Mouse (Mus musculus): ENCODE data around the gene Cacna1c.
A peak's percentile ranks its signal among the peaks of the same experiment; 100 is the strongest.

Cacna1c gene

DNA sequence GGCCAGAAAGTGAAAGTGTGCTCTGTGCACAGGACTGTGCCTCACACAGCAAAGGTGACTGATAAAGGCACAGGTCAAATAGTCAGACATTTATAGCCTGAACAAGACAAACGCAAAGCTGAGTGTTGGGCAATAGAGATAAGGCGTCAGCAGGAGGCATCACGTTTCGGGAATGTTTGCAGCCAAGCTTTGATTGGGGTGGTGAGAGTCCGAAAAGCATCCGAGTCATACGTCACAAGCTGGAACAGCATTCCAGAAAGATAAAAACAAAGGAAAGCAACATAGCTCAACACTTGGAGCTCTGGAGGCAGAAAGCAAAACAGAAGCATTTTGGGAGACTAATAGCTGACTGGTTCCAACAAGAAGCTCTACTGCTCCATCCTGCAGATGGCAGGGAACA is 56.7 kb downstream of the Cacna1c start:
- peak; percentile 7 for DNase-seq (ENCODE audit: low spot score)

DNA sequence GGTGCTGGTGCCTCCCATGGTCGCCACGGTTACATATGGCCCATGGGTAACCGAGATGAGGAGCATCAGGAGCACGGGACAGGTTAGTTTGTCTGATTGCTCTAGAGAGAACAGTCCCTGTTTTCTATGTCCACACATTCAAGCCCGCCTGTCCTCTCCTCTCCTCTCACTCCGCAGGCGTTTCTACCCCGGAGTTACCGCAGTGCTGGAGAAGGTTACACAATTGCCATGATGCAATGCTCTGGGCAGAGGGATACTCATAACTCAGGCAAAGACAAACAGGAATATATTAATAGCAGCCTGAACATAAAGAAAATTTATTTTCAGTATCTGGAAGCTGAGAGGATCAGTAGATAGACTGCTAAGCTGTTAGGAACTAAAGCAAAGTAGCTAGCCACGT is 58.5 kb downstream of the Cacna1c start:
- peak; percentile 19 for DNase-seq (ENCODE audit: low spot score)

DNA sequence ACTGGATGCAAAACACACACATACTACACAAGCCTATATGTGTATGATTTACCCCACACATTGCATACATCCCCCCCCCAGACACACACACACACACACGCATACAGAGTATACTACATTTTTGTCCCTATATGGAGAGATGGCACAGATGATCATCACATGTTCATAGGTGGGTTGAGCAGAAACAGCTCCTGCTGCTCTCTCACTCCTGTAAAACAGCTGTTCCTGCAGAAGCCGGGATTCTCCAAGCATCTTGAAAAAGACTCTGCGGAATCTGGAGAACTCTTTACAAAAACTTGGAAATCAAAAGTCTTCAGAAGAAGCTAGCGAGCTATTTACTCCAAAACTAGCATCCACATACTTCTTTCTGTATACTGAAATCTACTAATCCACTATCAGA is 63.4 kb downstream of the Cacna1c start:
- DNase-seq (ENCODE audit: low spot score) = no peak

DNA sequence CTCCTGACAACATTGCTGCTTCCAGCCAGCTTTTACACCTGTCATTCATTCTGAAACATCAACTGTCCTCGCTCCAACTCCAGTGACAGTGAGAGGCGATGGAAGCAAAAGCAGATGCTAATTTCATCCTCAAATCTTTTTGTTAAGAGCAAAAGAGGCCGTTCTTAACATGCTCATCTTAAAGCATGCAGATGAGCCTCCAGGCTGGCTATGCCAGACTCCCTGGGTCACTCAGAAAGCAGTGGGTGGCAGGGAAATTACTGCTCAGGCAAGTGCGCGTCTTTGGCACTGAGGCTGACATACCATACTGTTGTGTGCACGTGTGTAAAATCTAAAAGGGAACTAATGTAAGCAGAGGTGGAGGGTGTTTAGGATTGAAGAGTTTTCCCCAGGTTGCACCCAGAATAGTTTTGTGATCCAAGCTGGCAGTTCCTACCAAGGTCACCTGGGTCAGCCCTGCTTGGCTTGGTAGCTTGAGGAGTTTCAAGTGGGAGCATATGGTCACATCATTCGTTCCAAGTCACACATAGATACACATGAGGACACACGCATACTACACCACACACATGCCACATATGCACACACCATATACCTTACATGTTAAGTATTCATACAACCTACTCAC is 64.0 kb downstream of the Cacna1c start:
- DNase-seq (ENCODE audit: low spot score) = no peak

DNA sequence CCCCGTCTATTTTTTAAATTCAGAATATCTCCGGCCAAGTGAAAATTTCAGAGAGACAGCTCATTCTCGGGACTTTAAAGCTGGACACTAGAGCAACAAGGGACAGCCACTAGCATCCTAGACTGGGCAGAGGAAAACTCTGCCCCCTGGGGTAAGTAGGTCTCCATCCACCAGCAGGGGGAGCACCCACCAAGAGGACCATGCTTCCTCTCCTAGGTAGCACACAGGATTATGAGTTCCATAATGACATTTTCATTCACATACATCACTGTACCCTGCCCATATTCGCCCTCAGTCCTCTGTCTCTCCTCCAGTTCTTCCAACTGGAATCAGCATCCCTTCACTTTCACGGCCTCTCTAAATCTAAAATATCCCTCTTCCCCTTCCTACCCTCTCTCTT is 66.6 kb downstream of the Cacna1c start:
- peak; percentile 64 for DNase-seq (ENCODE audit: low spot score)

- DNase-seq (ENCODE audit: low spot score) = no peak
These were observed 67.7 kb downstream of the Cacna1c start for GRCm38 (mm10) chr6:119128521-119128920.

DNA sequence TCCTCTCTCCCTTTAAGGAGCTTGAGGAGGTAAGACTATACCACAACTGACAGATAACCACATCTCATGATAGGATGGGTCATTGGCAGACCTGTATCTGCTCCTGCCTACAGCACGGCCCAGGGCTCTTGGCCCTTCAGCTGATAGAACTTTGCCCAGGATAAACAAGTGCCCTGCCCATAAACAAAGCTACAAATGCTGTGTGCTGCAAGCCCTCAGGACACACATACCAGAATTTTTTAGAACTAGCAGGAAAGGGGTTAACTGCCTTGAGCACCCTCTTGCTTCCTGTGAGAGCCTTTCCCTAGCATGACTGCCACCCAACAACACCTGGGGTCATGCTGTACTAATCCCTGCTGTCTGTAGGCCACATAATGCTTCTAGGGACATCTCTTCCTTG is 68.1 kb downstream of the Cacna1c start:
- no peak for DNase-seq (ENCODE audit: low spot score)

DNA sequence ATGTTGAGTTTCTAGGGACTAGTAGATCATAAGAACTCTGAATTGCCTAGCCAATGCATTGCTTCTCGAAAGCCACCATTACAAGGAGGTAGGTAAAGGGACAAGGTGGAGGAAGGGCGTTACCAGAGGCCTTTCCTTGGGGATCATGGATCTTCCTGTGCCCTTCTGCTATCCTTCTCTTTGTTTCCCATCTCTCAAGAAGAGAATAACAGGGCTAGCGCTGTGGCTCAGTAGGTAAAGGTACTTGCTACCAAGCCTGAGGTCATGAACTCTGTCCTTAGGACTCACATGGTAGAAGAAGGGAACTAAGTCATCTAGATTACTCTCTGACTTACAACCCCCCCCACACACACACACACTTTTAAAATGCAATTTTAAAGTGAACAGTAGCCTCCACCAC is 69.2 kb downstream of the Cacna1c start:
- DNase-seq (ENCODE audit: low spot score) = no peak

GRCm38 (mm10) chr6:119118371-119118770 is 77.8 kb downstream of the Cacna1c start:
- DNase-seq (ENCODE audit: low spot score) = no peak

GRCm38 (mm10) chr6:119116290-119116689 is 79.9 kb downstream of the Cacna1c start:
- no peak for DNase-seq (ENCODE audit: low spot score)

DNA sequence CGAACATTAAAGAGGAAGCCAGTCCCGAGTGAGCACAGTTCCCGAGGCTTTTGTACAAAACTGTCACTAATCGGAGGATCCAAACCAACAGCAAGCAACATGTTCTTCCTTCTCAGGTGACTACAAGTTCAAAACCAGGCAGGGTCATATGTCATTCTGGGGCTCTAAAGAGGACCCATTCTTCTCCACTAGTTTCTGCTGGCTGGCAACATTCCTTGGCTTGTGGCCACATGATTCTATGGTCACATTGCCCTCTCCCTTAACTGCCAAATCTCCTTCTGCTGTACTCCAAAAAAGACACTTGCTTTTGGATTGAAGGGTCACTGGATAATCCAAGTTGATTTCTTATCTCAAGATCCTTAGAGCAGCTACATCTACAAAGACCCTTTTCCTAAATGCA is 82.9 kb downstream of the Cacna1c start:
- DNase-seq (ENCODE audit: low spot score) = no peak

GRCm38 (mm10) chr6:119110369-119110768 is 85.8 kb downstream of the Cacna1c start:
- no peak for DNase-seq (ENCODE audit: low spot score)

DNA sequence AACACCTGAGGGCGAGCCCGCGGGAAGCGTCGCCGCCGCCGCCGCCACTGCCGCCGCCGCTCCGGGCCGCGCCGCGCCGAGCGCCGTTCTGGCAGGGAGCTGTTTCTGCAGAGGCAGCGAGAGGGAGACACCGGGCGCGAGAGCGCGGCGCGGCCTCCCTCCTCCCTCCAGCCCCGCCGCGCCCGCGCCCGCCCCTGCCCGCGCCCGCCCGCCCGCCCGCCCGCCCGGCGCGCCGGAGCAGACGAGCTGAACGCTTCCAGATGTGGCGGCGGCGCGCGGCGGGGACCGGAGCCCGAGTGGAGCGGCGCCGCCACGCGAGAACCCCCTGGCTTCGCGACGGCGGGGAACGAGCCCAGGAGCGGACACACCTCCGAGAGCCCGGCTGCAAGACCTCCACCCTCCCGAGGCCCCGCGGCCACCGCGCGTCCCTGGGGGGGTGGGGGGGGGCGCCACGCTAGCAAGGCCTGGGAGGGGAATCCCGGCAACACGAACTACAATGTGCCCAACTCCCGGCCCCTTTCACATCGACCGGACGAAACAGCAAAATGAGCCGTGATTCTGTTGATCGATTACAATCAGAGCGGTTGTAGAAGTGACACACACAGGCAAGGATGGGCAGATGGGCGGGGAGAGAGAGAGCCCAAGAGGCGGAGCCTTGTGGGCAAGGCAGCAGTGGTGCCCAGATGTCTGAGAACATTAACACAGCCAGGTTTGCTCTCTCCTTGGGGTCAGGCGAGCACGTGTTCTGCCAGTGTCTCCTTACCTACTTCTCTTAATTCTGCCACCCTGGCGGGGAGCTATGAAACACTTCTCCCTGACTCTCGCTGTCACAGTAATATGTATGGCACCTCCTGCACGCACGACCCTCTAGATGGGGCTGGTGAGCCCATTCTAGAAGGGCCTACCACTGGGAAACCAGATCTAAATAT is 87.5 kb downstream of the Cacna1c start:
- DNase-seq (ENCODE audit: low spot score) = peak; percentile 58

GRCm38 (mm10) chr6:119107856-119108465 is 88.3 kb downstream of the Cacna1c start:
- peak; percentile 15 for DNase-seq (ENCODE audit: low spot score)

DNA sequence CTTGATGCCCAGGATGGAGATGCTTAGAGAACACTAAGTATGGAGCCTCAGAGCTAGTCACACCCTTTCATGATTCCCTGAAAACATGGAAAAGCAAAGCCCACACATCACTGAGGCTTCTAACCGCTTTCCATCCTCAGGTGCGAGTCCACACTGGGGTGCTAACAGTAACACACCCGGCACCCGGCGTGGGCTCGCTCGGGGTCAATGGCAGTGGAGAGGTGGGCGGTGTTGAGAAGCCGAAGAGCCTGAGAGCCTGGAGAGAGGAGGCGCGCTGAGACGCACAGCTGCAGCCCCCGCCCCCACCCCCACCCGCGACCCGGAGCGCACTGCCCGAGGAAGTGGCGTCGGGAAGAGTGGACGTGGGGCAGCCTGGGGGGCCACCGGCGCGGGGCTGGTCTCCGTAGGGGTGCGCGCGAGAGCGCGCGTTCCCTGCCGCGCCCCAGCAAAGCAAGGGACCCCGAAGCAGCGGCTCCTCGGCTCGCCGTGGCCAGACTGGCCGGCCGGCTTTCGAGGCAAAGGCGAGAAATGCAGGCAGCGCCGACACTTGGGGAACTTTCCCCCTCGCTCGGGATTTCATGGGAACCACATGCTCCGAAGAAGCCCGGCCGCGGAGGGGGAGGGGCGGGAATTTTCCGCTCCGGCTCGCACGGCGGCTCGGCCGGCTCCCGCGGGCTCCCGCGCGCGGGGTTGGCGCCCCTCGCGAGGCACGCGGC is 88.9 kb downstream of the Cacna1c start:
- peak; percentile 57 for DNase-seq (ENCODE audit: low spot score)

GRCm38 (mm10) chr6:119106726-119107125 is 89.5 kb downstream of the Cacna1c start:
- DNase-seq (ENCODE audit: low spot score) = no peak

DNA sequence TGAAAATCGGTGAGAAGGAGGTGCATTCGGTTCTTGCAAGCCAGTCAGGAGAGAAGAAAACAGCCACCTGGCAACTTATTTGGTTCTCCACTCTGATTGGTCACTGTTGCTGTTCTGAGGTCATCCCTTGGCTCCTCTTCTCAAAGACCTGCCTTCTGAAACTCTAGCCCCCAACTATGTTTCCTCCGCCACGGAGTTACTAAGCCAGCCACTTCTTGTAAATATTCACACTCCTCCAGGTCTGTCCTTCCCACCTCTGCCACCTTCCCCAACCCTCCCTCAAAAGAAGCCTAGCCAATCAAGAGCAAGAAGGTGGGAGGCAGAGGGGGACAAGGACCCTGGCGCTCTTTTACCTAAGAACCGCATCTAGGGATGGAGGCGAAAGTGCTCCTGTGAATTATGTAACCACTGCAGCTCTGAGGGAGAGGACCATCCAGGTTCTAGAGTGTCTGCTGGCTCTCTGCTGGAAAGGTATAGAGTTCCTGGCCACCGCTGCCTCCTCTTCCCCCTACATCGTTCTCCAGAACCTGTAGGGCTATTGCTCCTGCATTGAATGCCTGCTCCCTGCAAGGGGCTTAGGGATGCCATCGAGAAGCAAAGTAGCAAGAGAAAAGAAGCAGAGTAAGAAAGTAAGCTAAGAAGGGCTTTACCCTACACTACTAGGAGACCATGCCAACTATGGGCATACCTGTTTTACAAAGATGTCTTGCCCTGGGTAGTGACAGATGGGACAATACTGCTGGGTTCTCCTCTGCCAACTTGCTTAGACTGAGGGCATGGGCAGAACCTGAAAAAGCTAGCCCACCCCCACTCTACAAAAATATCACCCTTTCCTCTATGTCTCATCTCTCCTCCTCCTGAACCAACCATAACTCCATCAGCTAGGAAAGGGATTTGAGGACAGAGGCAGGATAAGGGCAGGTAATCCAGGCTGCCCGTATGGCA is 90.3 kb downstream of the Cacna1c start:
- DNase-seq (ENCODE audit: low spot score) = no peak

- DNase-seq (ENCODE audit: low spot score) = peak; percentile 85
These were observed 92.0 kb downstream of the Cacna1c start for GRCm38 (mm10) chr6:119104246-119104645.

- DNase-seq (ENCODE audit: low spot score) = no peak
These were observed 93.3 kb downstream of the Cacna1c start for GRCm38 (mm10) chr6:119102936-119103335.

- DNase-seq (ENCODE audit: low spot score) = no peak
These were observed 96.9 kb downstream of the Cacna1c start for GRCm38 (mm10) chr6:119099333-119099732.

DNA sequence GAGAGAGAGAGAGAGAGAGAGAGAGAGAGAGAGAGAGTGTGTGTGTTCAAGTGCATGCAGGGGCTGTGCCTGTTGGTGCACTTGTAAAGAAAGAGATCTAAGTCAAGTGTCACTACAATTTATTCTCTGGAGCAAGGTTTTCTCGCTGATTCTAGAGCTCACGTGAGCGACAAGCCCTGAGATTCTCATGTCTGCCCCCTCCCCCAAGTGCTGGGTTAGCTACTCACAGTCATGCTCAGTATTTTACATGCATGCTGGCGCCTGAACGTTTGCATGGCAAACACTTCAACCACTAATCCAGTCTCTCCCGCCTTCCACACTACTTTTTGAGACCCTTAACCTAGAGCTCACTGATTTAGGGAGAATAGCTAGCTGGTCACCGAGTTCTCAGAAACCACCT is 99.7 kb downstream of the Cacna1c start:
- no peak for DNase-seq (ENCODE audit: low spot score)

Data from urinary bladder, postnatal 14 days (tissue).